Mouse (Mus musculus) heart, embryonic 16.5 days (tissue): ENCODE data around the gene Sema6b. TPM values are rescaled to one million over a fixed set of nuclear protein-coding genes. Genes with fewer than 3 reads are reported as not detected.
A peak's percentile ranks its signal among the peaks of the same experiment; 100 is the strongest.

Experiments
- ATAC-seq: fragments of 200-750 bp; cut with Nextera tagmentation; replicated peaks from 2 replicates; pipeline ENCODE4 v1.8.0; 2017; ENCODE audit warnings: moderate number of reproducible peaks; ENCODE audit not compliant: insufficient read depth, low FRiP score; ENCODE audit errors: extremely low read depth
- H3K27ac ChIP-seq: fragments of 300-500 bp; sonication (generic); 2 replicates; pipeline ENCODE4 v1.5.1; 2014; ENCODE audit warnings: mild to moderate bottlenecking, low read length, control low read depth, moderate library complexity
- H3K27me3 ChIP-seq: fragments of 300-500 bp; sonication (generic); 2 replicates; pipeline ENCODE4 v1.6.1; 2014; ENCODE audit warnings: low read length, mixed read lengths; ENCODE audit not compliant: control insufficient read depth, insufficient read depth
- H3K36me3 ChIP-seq: fragments of 300-500 bp; sonication (generic); 2 replicates; pipeline ENCODE4 v1.6.1; 2014; ENCODE audit not compliant: control insufficient read depth, insufficient read depth
- H3K4me1 ChIP-seq: fragments of 300-500 bp; sonication (generic); 2 replicates; pipeline ENCODE4 v1.6.1; 2014; ENCODE audit warnings: low read length, mixed read lengths; ENCODE audit not compliant: control insufficient read depth, insufficient read depth
- H3K4me2 ChIP-seq: fragments of 300-500 bp; sonication (generic); 2 replicates; pipeline ENCODE4 v1.6.1; 2014; ENCODE audit warnings: low read depth, mild to moderate bottlenecking, control low read depth, low read length
- H3K4me3 ChIP-seq: fragments of 300-500 bp; sonication (generic); 2 replicates; pipeline ENCODE4 v1.5.1; 2014; ENCODE audit warnings: mild to moderate bottlenecking, control low read depth, low read length
- H3K9ac ChIP-seq: fragments of 300-500 bp; sonication (generic); 2 replicates; pipeline ENCODE4 v1.6.1; 2014; ENCODE audit warnings: low read length, control low read depth
- H3K9me3 ChIP-seq: fragments of 300-500 bp; sonication (generic); replicated peaks from 2 replicates; pipeline ENCODE4 v1.6.1; 2016; ENCODE audit warnings: low read length; ENCODE audit not compliant: control insufficient read depth
- WGBS: fragments of 180-500 bp; shearing (Covaris S2); extraction: QIAGEN DNeasy Blood & Tissue Kit; methylation state at CpG from one replicate; pipeline ENCODE4 v1.1.7; 2014; 5-methylcytosine and 5-hydroxymethylcytosine counted together
- polyA plus RNA-seq: library from polyadenylated mRNA; unstranded; fragments of >200 nt; fragmentation: Nextera tagmentation; extraction: Ambion mirVana; gene quantifications from 2 replicates; pipeline ENCODE4 v1.2.1, GENCODE M21; 2015

Sema6b gene
- polyA plus RNA-seq, 1 experiment from 2014 or later, result 0.70 TPM

- Histone ChIP-seq H3K9me3 (peaks cover 12% of the 10 kb centered on the region), H3K4me1 (peaks cover 4% of the 10 kb centered on the region; the same call in 1 of the 2 replicates), H3K9ac (no peak overlapping the region), H3K27ac (no peak overlapping the region), H3K36me3 (peaks cover 4% of the 10 kb centered on the region; the same call in 1 of the 2 replicates), H3K4me3 (no peak overlapping the region), H3K27me3 (peaks cover 34% of the 10 kb centered on the region), H3K4me2 (no peak overlapping the region)
- ATAC-seq, result no peak
- WGBS, result 81% methylated on average over 4 of the region's 4 CpGs
Measured at GRCm38 (mm10) chr17:56125276-56125630, 14.9 kb downstream of the Sema6b start.

GRCm38 (mm10) chr17:56124377-56125275 lies 15.5 kb downstream of the Sema6b start:
- Histone ChIP-seq H3K9me3 (peaks cover 12% of the 10 kb centered on the region), H3K36me3 (peaks cover 4% of the 10 kb centered on the region; the same call in 1 of the 2 replicates), H3K9ac (peak overlapping the region; percentile 75), H3K4me2 (peak overlapping the region; percentile 86), H3K4me3 (peak overlapping the region; percentile 57), H3K27ac (no peak overlapping the region), H3K4me1 (peaks cover 10% of the 10 kb centered on the region), H3K27me3 (peaks cover 38% of the 10 kb centered on the region)
- 0 out of 2 replicates have a peak, but pooled peaks have one; percentile 14 for ATAC-seq
- 8% methylated on average over 59 of the region's 59 CpGs for WGBS

- peaks cover 4% of the 10 kb centered on the region; the same call in 1 of the 2 replicates for H3K36me3 ChIP-seq
- H3K27me3 ChIP-seq, result peaks cover 40% of the 10 kb centered on the region
- 37% methylated on average over 59 of the region's 59 CpGs for WGBS
- H3K4me1 ChIP-seq, result peaks cover 12% of the 10 kb centered on the region
- peak overlapping the region; percentile 75 for H3K9ac ChIP-seq
- peaks cover 12% of the 10 kb centered on the region for H3K9me3 ChIP-seq
- H3K4me3 ChIP-seq, result peak overlapping the region; percentile 57
- no peak overlapping the region for H3K27ac ChIP-seq
- ATAC-seq, result no peak
- peak overlapping the region; percentile 86 for H3K4me2 ChIP-seq
Measured at GRCm38 (mm10) chr17:56123681-56124340, 16.3 kb downstream of the Sema6b start.

GRCm38 (mm10) chr17:56123161-56123560 lies 17.0 kb downstream of the Sema6b start:
- Histone ChIP-seq H3K27ac (no peak overlapping the region), H3K4me1 (peaks cover 12% of the 10 kb centered on the region), H3K36me3 (peaks cover 4% of the 10 kb centered on the region; the same call in 1 of the 2 replicates), H3K4me3 (no peak overlapping the region), H3K9me3 (peaks cover 12% of the 10 kb centered on the region), H3K4me2 (no peak overlapping the region), H3K9ac (no peak overlapping the region), H3K27me3 (peaks cover 42% of the 10 kb centered on the region)
- WGBS, result 85% methylated on average over 12 of the region's 12 CpGs
- ATAC-seq, result no peak

- WGBS, result 64% methylated on average over 2 of the region's 2 CpGs
- no peak for ATAC-seq
- Histone ChIP-seq H3K4me2 (no peak within 1 kb of the TSS; the same call in 1 of the 2 replicates), H3K27ac (no peak within 1 kb of the TSS), H3K9ac (no peak within 1 kb of the TSS), H3K4me3 (no peak within 1 kb of the TSS), H3K9me3 (peaks cover 12% of the 10 kb centered on the region), H3K27me3 (peaks cover 42% of the 10 kb centered on the region), H3K4me1 (peaks cover 17% of the 10 kb centered on the region), H3K36me3 (peaks cover 4% of the 10 kb centered on the region; the same call in 1 of the 2 replicates)
Measured at GRCm38 (mm10) chr17:56121826-56122225, 18.3 kb downstream of the Sema6b start, which contains the start of gene Lrg1. Lrg1 (minus strand) TSS chr17:56122001.

GRCm38 (mm10) chr17:56119981-56120880 lies 19.9 kb downstream of the Sema6b start:
- H3K4me3 ChIP-seq, result peak overlapping the region; percentile 38
- 4% methylated on average over 66 of the region's 66 CpGs for whole genome bisulfite sequencing
- peaks cover 17% of the 10 kb centered on the region for H3K4me1 ChIP-seq
- H3K9me3 ChIP-seq, result peaks cover 12% of the 10 kb centered on the region
- H3K4me2 ChIP-seq, result peak overlapping the region; percentile 61
- H3K36me3 ChIP-seq, result peaks cover 4% of the 10 kb centered on the region; the same call in 1 of the 2 replicates
- peak overlapping the region; percentile 63 for H3K9ac ChIP-seq
- H3K27ac ChIP-seq, result peak overlapping the region; percentile 23; the same call in 1 of the 2 replicates
- H3K27me3 ChIP-seq, result peaks cover 41% of the 10 kb centered on the region
- ATAC-seq, result peak; percentile 20

GRCm38 (mm10) chr17:56119431-56119830 lies 20.7 kb downstream of the Sema6b start:
- ATAC-seq, result no peak; the same call in 1 of the 2 replicates
- Histone ChIP-seq H3K27me3 (peaks cover 39% of the 10 kb centered on the region), H3K36me3 (peaks cover 4% of the 10 kb centered on the region; the same call in 1 of the 2 replicates), H3K9ac (peak overlapping the region; percentile 63), H3K4me2 (peak overlapping the region; percentile 61), H3K27ac (no peak overlapping the region; the same call in 1 of the 2 replicates), H3K9me3 (peaks cover 12% of the 10 kb centered on the region), H3K4me1 (peaks cover 14% of the 10 kb centered on the region), H3K4me3 (peak overlapping the region; percentile 38)
- 35% methylated on average over 12 of the region's 12 CpGs for WGBS

GRCm38 (mm10) chr17:56117251-56117710 lies 22.9 kb downstream of the Sema6b start, which contains the start of gene Plin5:
Plin5 (minus strand) TSS chr17:56117596.
- Histone ChIP-seq H3K4me3 (peak within 1 kb of the TSS; percentile 47), H3K4me2 (peak within 1 kb of the TSS; percentile 66), H3K36me3 (no peaks in the 10 kb centered on the region), H3K27ac (no peak within 1 kb of the TSS), H3K9ac (peak within 1 kb of the TSS; percentile 38), H3K9me3 (peaks cover 3% of the 10 kb centered on the region), H3K27me3 (peaks cover 25% of the 10 kb centered on the region), H3K4me1 (peaks cover 14% of the 10 kb centered on the region)
- 1% methylated on average over 27 of the region's 27 CpGs for WGBS
- peak; percentile 42; the same call in 1 of the 2 replicates for ATAC-seq
